8 mouse cellular contexts compared by ENCODE assay signal in the genomic region with DNA sequence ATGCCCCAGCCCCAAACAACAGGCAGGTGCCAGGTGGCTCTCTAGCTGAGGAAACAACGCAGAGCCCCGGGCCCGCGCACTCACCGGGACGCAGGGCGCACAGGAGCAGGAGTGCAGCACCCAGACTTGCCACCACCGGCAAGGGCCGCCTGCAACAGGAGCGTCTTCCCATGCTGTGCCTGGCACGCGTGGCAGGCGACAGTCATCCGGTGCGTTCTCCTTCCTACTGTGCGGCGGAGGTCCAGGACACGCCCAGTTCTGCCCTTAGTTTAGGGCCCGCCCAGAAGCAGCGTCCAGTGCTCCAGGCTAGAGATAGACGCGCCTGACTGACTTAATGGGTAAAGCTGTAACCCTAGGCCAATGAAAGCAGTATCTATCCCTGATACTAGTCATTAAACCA. TPM values are rescaled to one million over a fixed set of nuclear protein-coding genes. Genes with fewer than 3 reads are reported as not detected.
A peak's percentile ranks its signal among the peaks of the same experiment; 100 is the strongest.
DNase-seq lines count a peak whose midpoint lies in the region; ATAC-seq and TF ChIP-seq lines count a peak whose summit lies in the region.

A gene (minus strand): TSS at position 195 of the 400 bp plus-strand sequence.

- H3K4me2 ChIP-seq in embryonic facial prominence, embryonic 15.5 days (replicated peaks), result peak within 1 kb of the TSS; percentile 46
- peak within 1 kb of the TSS; percentile 37 for H3K4me2 ChIP-seq in limb, embryonic 14.5 days (replicated peaks; ENCODE audit: low read depth, low read length, severe bottlenecking)
- H3K4me2 ChIP-seq in midbrain, embryonic 14.5 days (ENCODE audit: low read length), result peak within 1 kb of the TSS; percentile 35

- peaks cover 9% of the 10 kb centered on the region; the same call in 1 of the 2 replicates for H3K4me1 ChIP-seq in embryonic facial prominence, embryonic 15.5 days
- peaks cover 9% of the 10 kb centered on the region for H3K4me1 ChIP-seq in hindbrain, embryonic 10.5 days (replicated peaks)
- no peaks in the 10 kb centered on the region for H3K4me1 ChIP-seq in limb, embryonic 14.5 days (ENCODE audit: control insufficient read depth, insufficient read depth, low read length)
- H3K4me1 ChIP-seq in midbrain, embryonic 14.5 days (ENCODE audit: control insufficient read depth, insufficient read depth, low read length), result no peaks in the 10 kb centered on the region

- peak; percentile 15 to 30 for DNase-seq in adrenal gland, adult 18-20 months (ENCODE audit: low spot score in 2 of 2)
- no peak for DNase-seq in adrenal gland, postnatal 4 days (ENCODE audit: low spot score in 2 of 2)
- DNase-seq in hindbrain, embryonic 10.5 days (ENCODE audit: low spot score), result peak; percentile 8
- DNase-seq in limb, embryonic 14.5 days (ENCODE audit: low spot score), result no peak
- peak; percentile 15 for DNase-seq in midbrain, embryonic 14.5 days
- no peak for DNase-seq in cerebellum, adult 18-20 months
- DNase-seq in layer of hippocampus, adult 11-12 months (ENCODE audit: low spot score), result no peak

- ATAC-seq in embryonic facial prominence, embryonic 15.5 days (ENCODE audit: insufficient number of reproducible peaks, low FRiP score, low TSS enrichment, low read depth), result no peak
- ATAC-seq in limb, embryonic 14.5 days (ENCODE audit: low FRiP score, low read depth), result no peak
- ATAC-seq in midbrain, embryonic 14.5 days (ENCODE audit: low FRiP score, low TSS enrichment), result no peak

- H3K36me3 ChIP-seq in embryonic facial prominence, embryonic 15.5 days, result no peaks in the 10 kb centered on the region
- no peaks in the 10 kb centered on the region for H3K36me3 ChIP-seq in hindbrain, embryonic 10.5 days
- H3K36me3 ChIP-seq in limb, embryonic 14.5 days (ENCODE audit: control insufficient read depth, insufficient read depth, low read length), result no peaks in the 10 kb centered on the region
- no peaks in the 10 kb centered on the region for H3K36me3 ChIP-seq in midbrain, embryonic 14.5 days (ENCODE audit: control insufficient read depth, insufficient read depth, low read length)

- H3K9me3 ChIP-seq in embryonic facial prominence, embryonic 15.5 days (replicated peaks), result no peaks in the 10 kb centered on the region
- no peaks in the 10 kb centered on the region for H3K9me3 ChIP-seq in hindbrain, embryonic 10.5 days
- no peaks in the 10 kb centered on the region for H3K9me3 ChIP-seq in limb, embryonic 14.5 days (ENCODE audit: control insufficient read depth, low read length)
- no peaks in the 10 kb centered on the region for H3K9me3 ChIP-seq in midbrain, embryonic 14.5 days (ENCODE audit: control insufficient read depth, low read length)

- TF ChIP-seq POLR2A in limb, embryonic 14.5 days (IDR thresholded peaks at IDR 0.05; ENCODE audit: borderline replicate concordance, extremely low read depth, insufficient read depth, insufficient read length), result no peak

- H3K27ac ChIP-seq in embryonic facial prominence, embryonic 15.5 days (replicated peaks), result no peak within 1 kb of the TSS
- no peak within 1 kb of the TSS for H3K27ac ChIP-seq in hindbrain, embryonic 10.5 days
- no peak within 1 kb of the TSS for H3K27ac ChIP-seq in limb, embryonic 14.5 days (replicated peaks; ENCODE audit: low read depth, low read length)
- H3K27ac ChIP-seq in midbrain, embryonic 14.5 days (replicated peaks; ENCODE audit: low read depth, low read length), result no peak within 1 kb of the TSS

- 0 out of 2 replicates have a peak within 1 kb of the TSS, but pooled peaks have one; percentile 12 for H3K9ac ChIP-seq in embryonic facial prominence, embryonic 15.5 days
- no peak within 1 kb of the TSS for H3K9ac ChIP-seq in limb, embryonic 14.5 days (ENCODE audit: low read depth, low read length, severe bottlenecking)
- no peak within 1 kb of the TSS; the same call in 1 of the 2 replicates for H3K9ac ChIP-seq in midbrain, embryonic 14.5 days (replicated peaks; ENCODE audit: low read length)

- 10% methylated on average over 22 of the region's 22 CpGs for WGBS in embryonic facial prominence, embryonic 15.5 days
- 7% methylated on average over 22 of the region's 22 CpGs for WGBS in hindbrain, embryonic 10.5 days
- 6% methylated on average over 22 of the region's 22 CpGs for WGBS in limb, embryonic 14.5 days
- 5% methylated on average over 22 of the region's 22 CpGs for WGBS in midbrain, embryonic 14.5 days

- peak within 1 kb of the TSS; percentile 22; the same call in 1 of the 2 replicates for H3K4me3 ChIP-seq in embryonic facial prominence, embryonic 15.5 days (replicated peaks)
- H3K4me3 ChIP-seq in hindbrain, embryonic 10.5 days, result peak within 1 kb of the TSS; percentile 40
- no peak within 1 kb of the TSS; the same call in 1 of the 2 replicates for H3K4me3 ChIP-seq in limb, embryonic 14.5 days (replicated peaks; ENCODE audit: low read length)
- H3K4me3 ChIP-seq in midbrain, embryonic 14.5 days (replicated peaks; ENCODE audit: low read depth, low read length), result no peak within 1 kb of the TSS

- H3K27me3 ChIP-seq in embryonic facial prominence, embryonic 15.5 days, result peaks cover 17% of the 10 kb centered on the region; the same call in 1 of the 2 replicates
- peaks cover 14% of the 10 kb centered on the region for H3K27me3 ChIP-seq in hindbrain, embryonic 10.5 days (ENCODE audit: insufficient read depth, poor library complexity, severe bottlenecking)
- no peaks in the 10 kb centered on the region for H3K27me3 ChIP-seq in limb, embryonic 14.5 days (ENCODE audit: control insufficient read depth, insufficient read depth, low read length)
- no peaks in the 10 kb centered on the region for H3K27me3 ChIP-seq in midbrain, embryonic 14.5 days (ENCODE audit: control insufficient read depth, insufficient read depth, low read length)

RNA-seq across cellular contexts. Expression of the gene that starts here (rescaled TPM):
- total RNA-seq in adrenal gland, adult 18-20 months (2021), result not detected
- total RNA-seq in adrenal gland, postnatal 4 days (2021), result 1 to 10 TPM in 1 of 2 experiments, under 1 TPM in 1; 0.59 to 1.1 TPM
- 4.4 and 6.8 TPM in 2 replicates for polyA plus RNA-seq in embryonic facial prominence, embryonic 15.5 days (2015; fragmentation: Nextera tagmentation; extraction: Ambion mirVana)
- not detected in 2 replicates for polyA plus RNA-seq in hindbrain, embryonic 10.5 days (2016; fragmentation: Nextera tagmentation; extraction: Ambion mirVana)
- 0.59 and 1.4 TPM in 2 replicates for polyA plus RNA-seq in limb, embryonic 14.5 days (2012; rRNA removed)
- 0.91 and 0.94 TPM in 2 replicates for polyA plus RNA-seq in limb, embryonic 14.5 days (2014; fragmentation: Nextera tagmentation; extraction: Ambion mirVana)
- 0.22 TPM in 1 of 2 replicates, not detected in the other for polyA plus RNA-seq in midbrain, embryonic 14.5 days (2014; fragmentation: Nextera tagmentation; extraction: Ambion mirVana)

Comparison
In these comparisons a context has a peak if more than half of its experiments do, and no peak if none do; other contexts are left out.
1. Peak in DNase-seq in adrenal gland, adult 18-20 months; RNA of the gene not detected or under 1 TPM.
2. Peak in DNase-seq and H3K4me3 ChIP-seq in hindbrain, embryonic 10.5 days; RNA of the gene not detected or under 1 TPM.
3. Peak in DNase-seq and H3K4me2 ChIP-seq in midbrain, embryonic 14.5 days; RNA of the gene not detected or under 1 TPM.